Mouse (Mus musculus): ENCODE data around the gene Gm19345.
A peak's percentile ranks its signal among the peaks of the same experiment; 100 is the strongest.

Gene Gm19345

GRCm38 (mm10) chr7:19871943-19872601 is 20.3 kb downstream of the Gm19345 start:
- peak; percentile 30 for DNase-seq (ENCODE audit: low spot score)

DNA sequence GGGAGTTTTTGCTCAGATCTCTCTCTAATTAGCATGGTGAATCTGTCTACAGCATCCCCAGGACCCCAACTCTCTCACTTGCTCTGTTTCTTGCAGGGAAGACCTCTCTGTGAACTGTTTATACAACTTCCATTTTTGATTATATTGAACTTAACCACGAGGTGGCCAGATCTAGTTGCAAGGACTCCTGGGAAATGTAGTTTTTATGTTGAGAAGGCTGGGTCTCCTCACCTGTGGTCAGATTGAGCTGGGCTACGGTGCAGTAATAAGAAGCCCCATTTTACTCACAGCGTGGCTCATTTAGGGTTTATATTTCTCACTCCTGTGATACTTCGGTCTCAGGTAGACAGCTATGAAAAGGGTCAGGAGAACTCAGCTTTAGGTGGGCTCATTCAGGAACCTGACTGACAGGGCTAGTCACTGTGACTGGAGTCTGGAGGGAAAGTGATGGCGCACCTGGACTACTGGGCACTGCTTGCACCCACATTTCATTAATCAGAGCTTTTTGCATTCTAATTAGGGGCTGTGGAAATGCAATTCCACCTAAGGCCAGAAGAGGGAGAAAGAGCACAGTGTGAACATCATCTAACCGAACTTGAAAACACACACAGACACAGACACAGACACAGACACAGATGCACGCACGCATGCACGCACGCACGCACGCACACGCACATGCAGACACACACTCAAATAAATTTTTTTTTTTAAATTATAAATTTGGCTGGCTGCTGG is 24.3 kb downstream of the Gm19345 start:
- peak; percentile 57 for DNase-seq (ENCODE audit: low spot score)

DNA sequence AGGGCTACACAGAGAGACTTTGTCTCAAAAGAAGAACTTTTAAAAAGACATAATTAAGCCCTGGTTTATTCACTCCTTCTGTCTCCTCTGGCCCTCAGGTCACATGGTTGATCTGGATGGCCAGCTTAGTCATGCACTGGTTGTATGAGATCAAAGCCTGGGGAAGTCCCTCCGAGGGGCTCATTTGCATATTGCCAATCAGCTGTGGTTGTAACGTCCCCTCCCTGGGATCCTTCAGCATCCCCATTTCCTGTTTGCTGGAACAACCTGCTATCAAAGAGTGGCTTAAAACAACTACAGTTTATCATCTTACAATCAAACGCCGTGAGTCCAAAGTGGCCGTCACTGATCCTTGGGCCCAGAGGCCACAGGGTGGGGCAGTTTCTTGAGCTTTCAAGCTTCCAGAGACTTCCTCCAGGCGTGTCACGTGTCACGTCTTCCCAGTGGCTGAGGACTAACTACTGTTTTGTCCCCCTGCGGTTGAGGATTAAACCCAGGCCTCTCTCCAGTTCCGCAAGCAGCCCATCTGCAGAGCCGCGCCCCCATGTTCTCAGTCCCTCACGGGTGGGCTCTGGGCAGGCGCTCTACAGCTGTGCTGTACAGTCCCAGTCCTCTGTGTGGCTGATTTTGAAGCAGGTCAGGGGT is 25.1 kb downstream of the Gm19345 start:
- DNase-seq (ENCODE audit: low spot score), result no peak

DNA sequence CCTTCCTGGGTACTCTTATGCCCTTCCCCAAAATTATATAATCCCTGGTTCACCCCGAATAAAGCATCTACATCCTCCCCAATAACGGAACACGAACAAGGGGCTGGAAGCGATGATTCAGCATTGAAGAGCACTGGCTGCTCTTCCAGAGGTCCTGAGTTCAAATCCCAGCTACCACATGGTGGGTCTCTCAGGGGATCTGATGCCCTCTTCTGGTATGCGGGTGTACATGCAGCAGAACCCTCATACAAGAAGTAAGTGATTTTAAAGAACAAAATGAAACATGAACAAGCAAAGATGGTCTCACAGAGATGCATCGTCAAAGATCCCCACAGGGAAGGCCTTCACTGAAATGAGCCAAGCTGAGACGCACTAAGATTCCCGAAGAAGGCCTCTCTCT is 29.0 kb downstream of the Gm19345 start:
- no peak for DNase-seq (ENCODE audit: low spot score)

DNA sequence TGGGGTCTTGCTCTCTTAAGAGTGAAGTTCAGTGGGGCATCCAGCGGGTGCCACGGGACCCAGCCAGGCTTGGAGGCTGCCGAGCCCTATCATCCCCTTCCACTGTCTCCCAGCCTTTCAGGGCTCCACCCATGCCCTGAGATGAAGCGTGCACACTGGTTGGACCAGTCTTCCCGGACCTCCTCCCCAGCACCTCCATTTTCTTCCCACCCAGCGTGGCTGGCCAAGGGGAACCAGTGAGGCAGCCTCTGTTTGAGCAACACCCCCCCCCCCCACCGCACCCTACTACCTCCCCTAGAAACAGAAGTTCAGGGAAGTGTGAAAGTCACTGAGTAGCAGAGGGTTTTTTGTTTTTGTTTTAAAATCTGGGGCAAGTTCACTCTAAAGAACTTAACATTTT is 36.0 kb downstream of the Gm19345 start, which contains the start of gene Ceacam19:
TSS of gene Ceacam19 (minus strand) at position 117 of the 400 bp plus-strand sequence.
- peak; percentile 36 for DNase-seq (ENCODE audit: low spot score)

- peak; percentile 62 for DNase-seq (ENCODE audit: low spot score)
Measured at GRCm38 (mm10) chr7:19889881-19890280, 38.1 kb downstream of the Gm19345 start.

Data from urinary bladder, postnatal 14 days (tissue).